Mouse (Mus musculus): ENCODE measurements around the gene Plxnc1. TPM values are rescaled to one million over a fixed set of nuclear protein-coding genes. Genes with fewer than 3 reads are reported as not detected.

Gene Plxnc1
- polyA plus RNA-seq, 1 experiment from 2014 or later, result 1.9 TPM

DNA sequence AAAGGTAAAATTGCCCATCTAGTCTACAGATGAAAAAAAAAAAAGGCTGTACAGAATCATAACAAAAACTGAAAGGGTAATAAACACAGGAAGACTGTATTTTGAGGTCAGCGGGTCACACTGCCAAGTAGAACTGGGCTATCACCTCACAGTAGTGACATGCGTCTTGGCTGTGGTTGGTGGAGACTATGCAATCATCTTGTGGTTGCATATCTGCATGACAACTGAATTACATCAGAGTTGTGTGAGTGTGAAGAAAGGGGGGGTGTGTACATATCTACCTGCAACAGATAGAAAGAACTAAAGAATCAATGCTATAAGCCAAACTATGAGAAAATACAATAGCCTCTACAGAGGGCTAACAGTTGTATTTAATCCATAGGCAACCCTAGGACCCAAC, 5.7 kb downstream of the Plxnc1 start:
- no peak for TF ChIP-seq CTCF (IDR thresholded peaks at IDR 0.05)
- ChIA-PET CTCF (interaction anchor here (2.0 kb wide), 1 partner anchor 11 kb away, joined by 6 read pairs; no protein-coding TSS in a partner anchor), POLR2A (no interaction called here)
- peaks cover 28% of the 10 kb centered on the region for H3K27me3 ChIP-seq
- in situ Hi-C loops (cut with MboI; ENCODE audit: low pct_unique_long_range_greater_than_20kb), result no loop called here
- DNase-seq (ENCODE audit: low read depth, low spot score) (no peak), ATAC-seq (no peak)

GRCm38 (mm10) chr10:94938320-94938719, 6.3 kb downstream of the Plxnc1 start:
- POLR2A ChIA-PET, result interaction anchor here (0.8 kb wide), 1 partner anchor 46 kb away, joined by 4 read pairs; no protein-coding TSS in a partner anchor
- H3K27me3 ChIP-seq, result peaks cover 22% of the 10 kb centered on the region
- DNase-seq (ENCODE audit: low read depth, low spot score), result no peak
- in situ Hi-C loops (cut with MboI; ENCODE audit: low pct_unique_long_range_greater_than_20kb), result no loop called here
- no peak for TF ChIP-seq CTCF (IDR thresholded peaks at IDR 0.05)
- CTCF ChIA-PET, result interaction anchor here (2.0 kb wide), 1 partner anchor 10 kb away, joined by 6 read pairs; no protein-coding TSS in a partner anchor
- no peak for ATAC-seq

DNA sequence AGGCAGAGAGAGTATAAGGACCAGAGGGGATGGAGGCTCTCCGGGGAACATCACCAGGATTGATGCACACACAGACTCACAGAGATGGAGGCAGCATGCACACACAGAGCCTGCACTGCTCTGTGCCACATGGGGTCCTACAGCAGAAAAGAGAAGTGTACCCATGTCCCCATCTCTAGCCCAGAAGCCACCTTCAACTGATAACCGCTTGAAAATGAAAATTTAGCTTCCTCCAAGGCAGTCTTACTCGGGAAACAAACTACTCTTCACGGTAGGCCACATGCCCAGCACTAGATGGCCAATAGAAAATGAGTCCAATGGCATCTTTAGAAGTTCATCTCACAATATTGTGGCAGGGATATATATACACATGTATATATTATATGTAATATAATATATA, 9.4 kb downstream of the Plxnc1 start:
- CTCF ChIA-PET, result no interaction called here
- no peak for TF ChIP-seq CTCF (IDR thresholded peaks at IDR 0.05)

DNA sequence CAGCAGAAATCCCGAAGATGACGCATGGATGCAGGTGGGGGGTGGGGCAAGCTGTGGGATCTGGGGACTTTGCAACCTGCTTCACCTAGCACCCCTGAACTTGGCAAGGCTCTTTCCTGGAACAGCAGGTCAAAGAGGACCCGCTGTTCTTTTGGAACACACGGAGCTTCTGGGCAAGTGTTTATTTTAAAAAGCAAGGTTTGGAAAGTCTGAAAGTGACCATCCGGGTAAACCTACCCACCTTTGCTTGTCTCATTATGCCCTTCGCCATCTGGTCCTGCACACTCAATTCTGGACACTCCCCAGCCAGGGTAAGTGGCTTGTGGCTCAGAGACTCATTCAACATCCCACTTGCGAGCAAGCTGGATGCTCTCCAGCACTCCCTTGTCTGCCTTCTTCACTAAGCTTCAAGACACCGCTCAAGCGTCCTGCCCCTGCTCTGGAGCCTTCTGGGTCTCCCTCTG, 10.5 kb downstream of the Plxnc1 start:
- ChIA-PET CTCF (no interaction called here), POLR2A (interaction anchor here (0.6 kb wide), 1 partner anchor 16 kb away, joined by 9 read pairs; no protein-coding TSS in a partner anchor)
- TF ChIP-seq CTCF (IDR thresholded peaks at IDR 0.05), result no peak
- in situ Hi-C loops (cut with MboI; ENCODE audit: low pct_unique_long_range_greater_than_20kb), result no loop called here
- no peak for DNase-seq (ENCODE audit: low read depth, low spot score)
- no peak for ATAC-seq
- peaks cover 14% of the 10 kb centered on the region for H3K27me3 ChIP-seq

More for the DNA sequence above, 9.4 kb downstream of the Plxnc1 start:
- ATAC-seq (no peak), DNase-seq (ENCODE audit: low read depth, low spot score) (no peak)
- H3K27me3 ChIP-seq, result peaks cover 7% of the 10 kb centered on the region
- in situ Hi-C loops (cut with MboI; ENCODE audit: low pct_unique_long_range_greater_than_20kb), result no loop called here
- POLR2A ChIA-PET, result no interaction called here

DNA sequence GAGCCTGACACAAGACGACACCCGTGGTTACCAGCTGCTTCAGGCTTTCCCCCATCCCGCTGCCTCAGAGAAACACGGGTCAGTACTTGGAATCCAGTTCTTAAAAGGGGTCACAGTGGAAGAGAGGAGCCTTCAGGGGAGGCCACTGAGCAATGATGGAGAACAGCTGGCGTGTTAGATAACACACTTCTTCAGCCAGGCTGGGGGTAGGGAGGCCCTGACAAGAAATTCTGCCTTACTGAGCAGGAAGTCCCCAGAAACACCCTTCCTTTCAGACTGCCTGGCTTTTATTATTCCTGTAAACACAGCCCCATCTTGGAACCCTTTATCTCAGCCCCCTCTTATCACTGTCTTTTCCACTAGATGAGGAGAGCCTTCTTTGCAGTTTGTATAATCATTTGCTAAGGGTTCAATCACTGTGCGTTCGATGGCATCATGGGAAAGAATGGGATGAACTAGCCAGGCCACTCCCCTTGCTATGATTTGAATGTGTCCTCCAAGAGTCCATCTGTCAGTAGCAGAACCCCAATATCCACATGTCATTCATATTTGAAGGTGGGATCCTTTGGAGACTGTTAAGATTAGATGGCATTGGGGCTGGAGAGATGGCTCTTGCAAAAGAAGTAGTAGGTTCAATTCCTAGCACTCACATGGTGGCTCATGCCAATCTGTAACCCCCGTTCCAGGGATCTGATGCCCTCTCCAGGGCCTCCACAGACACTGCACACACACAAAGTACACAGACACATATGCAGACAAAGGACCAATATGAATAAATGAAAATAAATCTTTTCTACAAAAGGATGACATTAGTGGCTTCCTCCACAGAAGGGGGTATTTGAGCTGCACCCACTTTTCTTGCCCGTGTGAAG, 12.4 kb downstream of the Plxnc1 start:
- DNase-seq (ENCODE audit: low read depth, low spot score) (no peak), ATAC-seq (no peak)
- peaks cover 25% of the 10 kb centered on the region for H3K27me3 ChIP-seq
- no peak for TF ChIP-seq CTCF (IDR thresholded peaks at IDR 0.05)
- in situ Hi-C loops (cut with MboI; ENCODE audit: low pct_unique_long_range_greater_than_20kb), result no loop called here
- POLR2A ChIA-PET, result no interaction called here
- CTCF ChIA-PET, result interaction anchor here (1.4 kb wide), 1 partner anchor 8 kb away, joined by 4 read pairs; no protein-coding TSS in a partner anchor

GRCm38 (mm10) chr10:94928164-94928563, 16.5 kb downstream of the Plxnc1 start:
- no peak for ATAC-seq
- no peak for DNase-seq (ENCODE audit: low read depth, low spot score)
- TF ChIP-seq CTCF (IDR thresholded peaks at IDR 0.05), result no peak
- H3K27me3 ChIP-seq, result peaks cover 25% of the 10 kb centered on the region
- in situ Hi-C loops (cut with MboI; ENCODE audit: low pct_unique_long_range_greater_than_20kb), result no loop called here
- ChIA-PET POLR2A (no interaction called here), CTCF (interaction anchor here (2.7 kb wide), 1 partner anchor 10 kb away, joined by 6 read pairs; no protein-coding TSS in a partner anchor)

- ATAC-seq, result no peak
- peaks cover 22% of the 10 kb centered on the region for H3K27me3 ChIP-seq
- no peak for TF ChIP-seq CTCF (IDR thresholded peaks at IDR 0.05)
- in situ Hi-C loops (cut with MboI; ENCODE audit: low pct_unique_long_range_greater_than_20kb), result no loop called here
- ChIA-PET POLR2A (no interaction called here), CTCF (no interaction called here)
- no peak for DNase-seq (ENCODE audit: low read depth, low spot score)
Observed at GRCm38 (mm10) chr10:94926297-94926696, 18.3 kb downstream of the Plxnc1 start.

GRCm38 (mm10) chr10:94924878-94925277, 19.8 kb downstream of the Plxnc1 start:
- ChIA-PET POLR2A (no interaction called here), CTCF (interaction anchor here (0.9 to 1.1 kb wide), 2 partner anchors 12 to 15 kb away, joined by 3 read pairs; no protein-coding TSS in a partner anchor)
- in situ Hi-C loops (cut with MboI; ENCODE audit: low pct_unique_long_range_greater_than_20kb), result no loop called here
- H3K27me3 ChIP-seq, result peaks cover 22% of the 10 kb centered on the region
- no peak for ATAC-seq
- TF ChIP-seq CTCF (IDR thresholded peaks at IDR 0.05), result no peak
- DNase-seq (ENCODE audit: low read depth, low spot score), result no peak

DNA sequence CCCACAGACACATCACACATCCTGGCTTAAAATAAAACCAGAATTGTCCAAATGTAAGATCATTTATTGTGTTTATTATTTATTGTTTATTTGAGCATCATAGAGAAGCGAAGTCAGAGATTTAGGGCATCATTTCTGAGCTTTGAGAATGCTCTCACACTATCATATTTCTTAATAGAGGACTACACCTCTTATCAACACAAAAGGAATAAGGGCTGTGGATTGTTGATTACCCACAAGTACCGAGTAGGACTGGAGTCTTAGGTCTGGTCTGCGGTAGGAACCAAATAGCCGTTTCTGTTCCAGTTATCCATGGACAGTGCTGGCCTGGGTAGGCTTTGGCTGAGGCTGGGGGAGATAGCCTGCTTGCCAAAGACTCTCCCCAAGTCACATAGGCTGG, 20.2 kb downstream of the Plxnc1 start:
- CTCF ChIA-PET, result interaction anchor here (0.9 to 1.1 kb wide), 2 partner anchors 11 to 15 kb away, joined by 3 read pairs; no protein-coding TSS in a partner anchor
- peaks cover 18% of the 10 kb centered on the region for H3K27me3 ChIP-seq
- in situ Hi-C loops (cut with MboI; ENCODE audit: low pct_unique_long_range_greater_than_20kb), result no loop called here
- ATAC-seq (no peak), DNase-seq (ENCODE audit: low read depth, low spot score) (no peak)
- POLR2A ChIA-PET, result no interaction called here
- no peak for TF ChIP-seq CTCF (IDR thresholded peaks at IDR 0.05)

DNA sequence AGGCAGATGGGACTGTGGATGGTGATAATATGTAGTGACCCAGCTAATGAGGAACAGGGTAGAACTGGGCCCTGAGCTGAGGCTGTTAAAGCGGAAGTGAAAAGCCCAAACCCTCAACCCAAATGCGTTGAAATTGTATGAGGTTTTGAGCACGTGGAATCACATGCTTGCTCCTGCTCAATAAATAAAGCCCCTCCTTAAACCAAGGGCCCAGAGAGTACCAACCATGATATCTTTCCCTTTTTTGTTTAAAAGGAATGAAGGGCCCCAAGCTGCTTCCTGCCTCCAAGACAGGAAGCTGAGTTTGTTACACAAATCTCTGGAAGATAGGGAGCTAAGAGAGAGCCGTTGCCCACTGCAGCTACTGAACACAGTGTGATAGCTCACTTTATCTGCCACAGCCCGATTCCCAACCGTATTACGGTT, 21.3 kb downstream of the Plxnc1 start:
- TF ChIP-seq CTCF (IDR thresholded peaks at IDR 0.05), result no peak
- DNase-seq (ENCODE audit: low read depth, low spot score) (no peak), ATAC-seq (no peak)
- CTCF ChIA-PET, result no interaction called here
- in situ Hi-C loops (cut with MboI; ENCODE audit: low pct_unique_long_range_greater_than_20kb), result no loop called here
- POLR2A ChIA-PET, result no interaction called here
- H3K27me3 ChIP-seq, result peaks cover 11% of the 10 kb centered on the region

- ChIA-PET CTCF (no interaction called here), POLR2A (no interaction called here)
- DNase-seq (ENCODE audit: low read depth, low spot score) (no peak), ATAC-seq (no peak)
- no peak for TF ChIP-seq CTCF (IDR thresholded peaks at IDR 0.05)
- H3K27me3 ChIP-seq, result peaks cover 6% of the 10 kb centered on the region
- in situ Hi-C loops (cut with MboI; ENCODE audit: low pct_unique_long_range_greater_than_20kb), result no loop called here
Observed at GRCm38 (mm10) chr10:94922848-94923247, 21.8 kb downstream of the Plxnc1 start.
